Mouse (Mus musculus) cerebellum, postnatal 25 days (tissue): ENCODE data around the gene Ackr4.

Experiments used
- DNase-seq, 2 experiments: peaks; one replicate each; pipeline ENCODE4 v3.0.0; 2021; ENCODE audit warnings: mixed read lengths in 2 of 2

Gene Ackr4

DNA sequence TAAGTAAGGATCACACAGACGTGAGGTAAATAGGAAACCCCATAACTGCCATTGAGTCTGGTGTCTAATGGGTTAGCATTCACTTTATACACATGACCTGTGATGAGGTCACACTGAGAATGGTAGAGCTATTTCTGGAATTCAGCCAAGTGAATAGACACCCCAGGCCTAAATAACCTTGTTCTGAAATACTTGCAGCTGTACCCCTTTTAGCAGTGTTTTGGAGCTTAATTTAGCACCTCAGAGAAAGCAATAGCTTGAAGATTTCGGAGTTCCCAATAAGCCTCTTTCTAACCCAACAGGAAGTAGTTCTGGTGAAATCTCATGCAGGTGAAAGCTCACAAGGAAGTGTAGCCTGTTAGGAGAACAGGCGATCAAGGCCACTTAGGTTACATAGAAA, at the start of gene Ackr4:
Gene Ackr4 (minus strand): TSS at position 101 of the 400 bp plus-strand sequence.
- no peak for DNase-seq

DNA sequence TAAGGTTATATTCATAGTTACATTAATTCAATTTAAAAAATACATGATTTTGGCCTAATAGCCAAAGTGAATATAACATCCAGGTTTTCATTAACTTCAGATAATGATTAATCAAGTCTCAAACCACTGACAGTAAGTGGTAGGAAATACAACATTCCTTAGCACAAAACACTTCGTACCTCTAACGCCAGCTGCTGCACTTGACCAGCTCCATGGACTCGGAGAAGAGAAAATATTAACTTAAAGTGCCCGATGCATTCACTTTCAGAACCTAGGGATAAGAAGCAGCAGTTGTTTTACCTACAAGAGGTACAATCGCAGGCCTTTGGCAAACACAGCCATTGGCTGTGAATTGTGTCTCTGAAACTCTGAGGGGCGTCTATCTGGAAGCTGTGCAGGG, 45.6 kb upstream of the Ackr4 start:
- DNase-seq = no peak

DNA sequence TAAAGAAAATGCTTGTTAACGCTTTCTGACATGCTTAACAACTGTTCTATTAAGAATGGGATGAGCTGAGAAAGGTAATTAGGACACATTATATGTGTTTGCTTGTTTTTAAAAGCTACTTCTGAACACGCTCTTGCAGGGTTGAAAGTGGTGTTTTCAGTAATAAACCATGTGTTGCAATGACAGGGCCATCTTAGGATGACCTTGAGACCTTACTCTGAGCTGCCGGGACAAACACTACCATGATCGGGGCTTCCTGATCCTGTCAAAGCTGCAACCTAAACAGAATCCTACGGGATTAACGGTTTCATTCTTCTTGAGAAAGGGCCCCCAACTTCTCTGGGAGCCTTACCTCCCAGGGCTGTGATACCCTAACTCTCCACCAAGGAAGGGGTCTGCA, 44.9 kb upstream of the Ackr4 start:
- DNase-seq = no peak

DNA sequence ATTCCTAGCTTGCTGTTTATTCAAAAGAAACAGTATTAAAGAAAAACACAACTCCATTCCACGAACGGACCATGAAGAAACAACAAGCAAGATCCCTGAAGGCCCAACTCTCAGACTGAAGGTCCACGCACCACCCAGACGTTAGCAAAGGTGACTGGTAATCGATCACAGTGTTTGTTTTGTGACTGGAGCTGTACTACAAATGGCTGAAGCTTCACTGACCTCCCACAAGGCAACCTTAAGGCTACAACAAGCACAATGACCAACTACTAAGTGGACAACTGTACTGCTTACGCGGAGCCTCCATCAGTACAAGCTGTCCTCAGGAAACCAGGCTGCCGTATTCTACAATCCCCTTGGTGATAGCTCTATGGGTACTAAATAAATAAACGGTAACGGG, 43.3 kb upstream of the Ackr4 start:
- no peak for DNase-seq

DNA sequence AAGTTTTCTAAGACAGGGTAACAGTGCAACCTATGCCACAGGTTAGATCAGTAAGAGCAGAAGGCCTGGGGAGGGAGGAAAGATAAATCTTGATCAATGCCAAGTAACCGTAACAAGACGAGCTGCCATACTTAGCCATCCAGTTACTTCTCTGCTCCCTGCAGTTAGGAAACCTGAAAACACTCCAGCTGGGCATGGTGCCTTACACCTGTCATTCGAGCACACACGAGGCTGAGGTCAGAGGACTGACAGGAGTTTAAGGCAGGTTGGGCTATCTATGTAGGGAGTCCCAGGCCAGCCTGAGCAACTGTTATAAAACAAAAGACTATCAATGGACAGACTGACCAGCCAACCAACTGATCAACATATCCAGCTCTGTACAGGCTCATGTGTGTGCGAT, 39.2 kb upstream of the Ackr4 start:
- DNase-seq = no peak

DNA sequence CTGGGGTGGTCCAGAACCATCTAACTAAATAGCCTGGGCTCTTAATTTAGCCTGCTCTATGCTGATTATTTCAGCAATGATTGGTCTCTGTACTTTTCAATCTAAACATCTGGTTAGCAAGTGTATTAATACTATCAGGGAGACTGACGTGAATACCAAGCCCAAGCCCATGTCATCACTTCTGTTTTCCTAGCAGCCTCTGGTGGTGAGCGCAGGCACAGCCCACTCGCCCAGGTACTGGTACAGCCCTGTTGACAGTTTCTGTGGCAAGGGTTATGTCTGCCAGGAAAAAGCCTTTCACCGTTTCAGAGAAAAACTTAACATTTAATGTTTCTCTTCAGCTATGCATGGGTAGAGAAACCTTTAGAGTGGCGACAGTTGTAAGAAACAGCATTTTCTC, 37.5 kb upstream of the Ackr4 start:
- no peak for DNase-seq

DNA sequence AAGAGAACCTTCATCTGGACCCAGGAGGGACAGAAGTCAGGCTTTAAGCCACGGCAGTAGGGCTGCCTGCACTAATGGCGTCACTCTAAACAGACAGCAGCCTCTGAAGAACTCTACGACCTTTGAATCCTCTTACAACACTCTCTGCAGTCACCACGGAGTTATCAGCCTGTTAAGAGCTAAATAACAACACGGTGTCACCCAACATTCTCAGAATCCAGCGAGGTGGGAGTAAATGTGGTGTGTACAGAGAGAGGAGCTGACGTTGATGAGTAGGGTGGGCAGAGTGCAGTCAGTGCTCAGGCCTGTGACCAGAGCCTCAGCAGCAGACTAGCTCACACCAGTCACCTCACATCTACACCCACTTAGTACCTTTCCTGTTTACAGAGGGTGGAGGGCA, 34.4 kb upstream of the Ackr4 start:
- DNase-seq = no peak

DNA sequence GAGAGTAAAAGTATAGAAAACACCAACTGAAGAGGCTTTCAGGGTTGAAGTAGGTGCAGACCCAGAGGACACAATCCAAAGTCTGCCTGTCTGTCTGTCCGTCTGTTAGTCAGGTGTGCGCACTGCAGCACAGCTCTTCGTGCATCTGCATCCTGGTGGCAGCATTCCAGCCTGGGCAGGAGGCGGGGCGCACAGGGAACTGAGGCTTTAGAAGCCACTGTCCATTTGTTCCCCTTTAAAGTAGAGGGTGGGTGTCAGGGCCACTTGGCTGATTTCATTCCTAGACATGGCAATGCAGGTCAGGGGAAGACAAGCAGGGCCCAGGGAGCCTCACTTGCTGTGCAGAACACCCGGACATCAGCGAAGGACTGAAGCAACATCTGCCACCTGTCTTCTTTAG, 30.6 kb upstream of the Ackr4 start:
- no peak for DNase-seq

DNA sequence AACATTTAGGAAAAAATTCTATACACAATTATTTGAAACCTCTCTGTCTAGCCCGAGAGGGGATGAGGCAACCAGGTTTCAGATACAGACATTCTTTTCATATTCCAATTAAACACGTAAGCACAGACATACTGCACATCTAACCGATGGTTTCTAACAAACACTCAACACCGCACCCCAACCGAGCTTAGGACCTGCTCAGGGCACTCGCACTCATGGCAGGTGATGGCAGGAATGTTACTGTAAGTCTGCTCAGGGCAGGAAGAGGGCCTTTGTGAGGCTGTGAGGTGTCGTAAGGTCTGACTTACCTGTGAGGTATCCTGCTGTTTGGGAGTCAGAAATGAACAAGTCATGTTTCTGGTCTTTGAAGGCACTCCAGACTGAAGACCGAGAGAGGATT, 29.8 kb upstream of the Ackr4 start:
- no peak for DNase-seq

DNA sequence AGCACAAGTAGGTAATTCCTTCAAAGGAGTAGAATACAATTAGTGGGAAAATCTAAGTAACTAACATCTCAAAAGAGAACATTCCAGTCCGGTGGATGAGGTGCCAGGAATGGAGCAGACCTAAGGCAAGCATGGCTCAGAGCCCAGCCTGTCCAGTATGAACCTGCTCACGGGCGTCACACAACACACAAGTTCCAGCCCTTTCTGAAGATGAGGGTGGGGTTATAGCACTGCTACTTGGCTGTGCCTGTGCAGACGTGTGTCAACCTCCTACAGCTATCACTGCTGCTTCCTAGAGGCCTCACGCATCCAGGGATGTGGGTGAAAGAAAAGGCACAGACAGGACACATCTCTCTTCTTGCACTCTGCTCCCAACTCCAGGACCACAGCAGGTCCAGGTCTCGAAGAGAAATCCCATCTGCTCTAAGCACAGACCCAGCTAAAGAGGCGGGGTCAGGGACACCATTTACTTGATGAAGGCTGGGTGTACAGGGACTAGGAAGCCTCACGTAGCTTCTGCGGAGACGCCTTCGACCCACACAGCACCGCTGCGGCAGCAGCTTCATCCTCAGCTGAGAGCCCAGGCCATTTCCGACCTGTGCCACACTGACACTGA, 28.5 kb upstream of the Ackr4 start:
- no peak for DNase-seq

DNA sequence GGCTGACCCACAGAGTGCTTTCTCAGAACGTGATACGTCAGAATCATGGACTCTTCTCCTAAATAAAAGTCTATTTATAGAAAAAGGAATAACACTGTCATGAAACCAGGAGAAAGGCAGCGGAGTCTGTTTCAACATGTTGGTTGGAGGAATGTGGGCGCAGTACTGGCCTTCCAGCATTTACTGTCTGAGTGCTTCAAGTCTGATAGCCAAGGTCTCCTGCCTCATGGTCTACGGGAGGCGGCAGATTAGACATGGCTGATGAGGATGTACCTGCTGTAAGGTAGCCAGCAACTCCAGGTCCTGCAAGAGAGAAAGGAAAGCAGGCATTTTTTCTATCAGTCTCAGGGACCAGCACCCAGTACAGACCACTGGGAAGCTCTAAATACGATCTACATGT, 25.4 kb upstream of the Ackr4 start:
- DNase-seq = no peak

DNA sequence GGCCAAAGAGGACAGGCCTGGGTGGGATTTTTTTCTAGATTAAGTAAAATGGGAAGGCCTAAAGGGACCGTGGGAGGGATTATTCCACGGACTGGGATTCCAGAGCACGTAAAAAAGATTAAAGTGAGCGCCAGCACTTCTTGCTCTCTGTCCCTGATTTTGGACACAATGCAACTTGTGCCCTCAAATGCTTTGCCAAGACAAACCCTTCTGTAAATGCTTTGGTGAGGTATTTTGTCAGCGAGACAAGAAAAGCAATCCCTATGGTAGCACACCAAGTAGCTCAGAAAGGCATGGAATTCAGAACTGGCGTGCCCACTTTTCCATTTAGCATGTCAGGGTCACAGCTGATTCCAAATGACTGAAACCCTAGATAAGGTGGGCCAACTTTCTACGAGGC, 22.2 kb upstream of the Ackr4 start:
- no peak for DNase-seq

DNA sequence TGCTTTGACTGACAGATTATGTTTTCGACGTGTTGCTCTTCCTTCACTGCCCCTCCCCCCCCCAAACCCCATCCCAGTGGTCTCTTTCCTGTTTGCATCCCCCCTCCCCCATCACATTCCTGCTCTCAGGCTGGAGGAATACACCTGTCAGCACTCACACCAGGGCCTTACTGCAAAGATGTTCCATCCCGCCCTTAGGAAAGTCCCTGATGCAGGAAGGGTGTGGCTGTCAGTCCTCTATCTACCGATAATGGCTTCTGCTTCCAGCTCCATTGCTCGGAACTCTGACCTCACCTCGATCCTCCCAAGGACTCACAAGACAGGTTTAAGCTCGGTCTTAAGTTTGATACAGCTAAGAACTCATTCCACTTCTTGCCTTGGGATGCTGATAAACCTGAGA, 19.9 kb upstream of the Ackr4 start:
- DNase-seq = no peak

DNA sequence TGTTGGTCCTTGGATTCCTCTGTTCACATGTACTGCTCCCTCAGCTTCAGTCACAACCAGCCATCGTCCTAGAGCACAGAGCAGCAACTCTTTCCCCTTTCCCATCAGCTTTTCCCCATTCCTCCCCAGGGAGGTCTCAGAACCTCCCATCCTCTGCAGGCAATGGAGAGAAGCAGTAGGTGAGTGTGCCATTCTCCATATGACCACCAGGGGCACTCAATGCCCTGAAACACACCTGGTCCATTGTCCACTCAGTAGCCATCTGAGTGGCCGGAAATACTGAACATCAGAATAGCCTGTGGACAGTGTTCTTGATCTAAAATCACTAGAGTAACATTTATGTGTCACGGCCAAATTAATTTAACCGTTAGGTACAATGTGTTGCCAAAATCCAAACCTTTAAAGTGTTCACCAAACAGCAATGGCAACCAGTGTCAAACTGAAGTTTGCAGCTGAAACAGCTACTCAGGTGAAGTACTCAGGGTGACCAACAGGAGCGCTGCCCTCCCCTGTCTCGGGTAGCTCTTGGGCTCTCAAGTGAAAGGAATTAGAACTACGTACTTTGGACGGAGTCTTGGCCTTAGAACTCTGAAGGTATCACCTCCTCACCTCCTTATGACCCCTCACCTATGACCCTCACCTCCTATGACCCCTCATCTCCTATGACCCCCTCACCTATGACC, 17.7 kb upstream of the Ackr4 start:
- DNase-seq = peak in 1 of 2 experiments; percentile 21

DNA sequence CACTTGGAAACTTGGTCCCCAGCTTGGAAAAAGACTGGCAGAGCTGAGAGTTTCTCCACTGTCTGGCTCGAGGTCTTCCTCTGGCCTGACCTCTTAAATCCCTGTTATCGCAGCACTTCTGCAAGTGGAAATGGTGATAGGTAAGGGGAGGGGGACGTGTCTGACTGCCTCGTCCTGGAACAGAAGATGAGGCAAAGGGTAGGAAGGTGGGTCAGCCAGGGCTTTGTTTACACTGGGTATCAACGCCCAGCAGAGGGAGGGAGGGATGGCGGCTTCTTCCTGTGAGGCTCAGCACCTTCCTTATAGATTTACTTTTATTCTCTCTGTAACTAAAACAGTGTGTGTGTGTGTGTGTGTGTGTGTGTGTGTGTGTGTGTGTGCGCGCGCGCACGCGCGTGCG, 16.1 kb upstream of the Ackr4 start:
- DNase-seq = no peak

DNA sequence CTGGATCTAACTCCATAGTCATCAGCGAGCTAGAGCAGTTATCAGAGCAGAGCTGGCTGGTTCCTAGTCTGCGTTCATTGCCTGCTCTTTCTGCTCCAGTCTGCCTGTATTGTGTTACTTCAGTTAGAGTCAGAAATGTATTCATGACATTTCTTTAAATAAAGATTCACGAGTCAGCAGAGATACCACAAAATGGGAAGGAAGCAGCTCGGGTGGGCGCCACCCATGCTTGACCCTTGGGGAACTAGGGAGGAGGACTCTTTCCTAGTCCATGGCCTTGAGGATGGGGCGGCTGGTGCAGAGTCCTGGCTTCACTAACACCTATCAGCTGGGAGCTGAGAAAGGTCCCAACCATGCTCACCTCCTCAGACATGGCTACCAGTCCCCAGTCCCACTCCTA, 13.6 kb upstream of the Ackr4 start:
- no peak for DNase-seq

DNA sequence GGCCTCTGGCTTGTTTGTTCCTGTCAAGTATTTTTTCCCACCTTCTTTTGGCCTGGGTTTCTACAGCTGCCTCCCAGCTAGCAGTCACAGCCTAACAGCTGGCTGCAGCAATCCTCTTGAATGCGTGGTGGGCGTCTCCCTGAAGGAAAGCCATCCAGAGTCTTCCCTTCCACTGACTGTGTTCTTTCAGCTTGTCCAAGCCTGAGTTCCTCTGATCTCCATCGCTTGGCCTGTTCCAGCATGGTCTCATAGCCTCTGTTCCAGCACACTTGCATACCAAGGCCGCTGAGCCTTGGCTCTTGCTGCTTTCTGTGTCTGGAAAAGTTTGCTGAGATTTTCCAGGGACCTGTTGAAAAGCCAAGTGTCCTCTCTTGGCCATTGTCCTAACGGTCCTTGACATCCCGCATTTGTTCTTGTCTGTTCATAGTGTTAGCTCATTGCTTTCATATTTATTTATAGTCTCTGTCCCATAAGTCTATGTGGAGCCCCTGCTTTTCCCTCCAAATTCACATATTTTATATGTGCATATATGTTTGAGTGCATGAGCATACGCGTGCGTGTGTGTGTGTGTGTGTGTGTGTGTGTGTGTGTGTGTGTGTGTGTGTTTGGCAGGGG, 3.5 kb upstream of the Ackr4 start:
- no peak for DNase-seq

DNA sequence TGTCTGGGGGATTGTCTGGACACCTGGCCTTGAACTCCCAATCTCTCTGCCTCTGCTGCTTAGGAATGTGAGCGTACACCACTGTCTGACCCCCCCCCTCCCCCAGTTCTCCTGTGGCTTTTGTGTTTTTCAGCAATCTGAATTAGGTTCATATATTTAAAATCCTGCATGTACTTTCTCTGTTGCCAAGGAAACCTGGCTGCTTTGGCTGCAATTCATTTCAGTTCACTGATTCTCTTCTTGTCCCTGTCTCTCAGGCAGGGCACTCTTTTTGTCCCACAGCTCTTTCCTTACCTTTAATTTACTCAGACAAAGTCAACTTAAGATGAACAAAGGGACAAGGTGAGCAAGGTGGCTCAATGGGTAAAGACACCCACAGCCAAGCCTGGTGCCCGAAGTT, 1.4 kb upstream of the Ackr4 start:
- DNase-seq = no peak

DNA sequence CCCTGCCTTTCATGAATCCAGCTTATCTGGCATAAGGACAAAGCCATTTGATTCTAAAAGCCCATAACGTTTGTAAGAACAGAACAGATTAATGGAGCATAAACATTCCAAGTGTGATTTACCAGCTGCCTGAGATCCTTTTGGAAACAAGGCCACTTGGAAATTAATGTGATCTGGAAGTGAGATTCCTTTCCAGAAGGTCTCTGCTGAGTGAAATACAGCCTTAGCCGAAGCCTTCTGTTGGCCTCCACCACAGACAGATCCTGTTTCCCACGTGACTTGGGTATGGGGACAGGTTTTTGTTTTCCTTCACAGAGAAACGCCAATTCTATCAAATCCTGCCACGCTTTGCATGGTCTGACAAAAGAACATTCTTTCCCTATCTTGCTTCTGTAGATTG, 3.1 kb downstream of the Ackr4 start:
- DNase-seq = no peak

DNA sequence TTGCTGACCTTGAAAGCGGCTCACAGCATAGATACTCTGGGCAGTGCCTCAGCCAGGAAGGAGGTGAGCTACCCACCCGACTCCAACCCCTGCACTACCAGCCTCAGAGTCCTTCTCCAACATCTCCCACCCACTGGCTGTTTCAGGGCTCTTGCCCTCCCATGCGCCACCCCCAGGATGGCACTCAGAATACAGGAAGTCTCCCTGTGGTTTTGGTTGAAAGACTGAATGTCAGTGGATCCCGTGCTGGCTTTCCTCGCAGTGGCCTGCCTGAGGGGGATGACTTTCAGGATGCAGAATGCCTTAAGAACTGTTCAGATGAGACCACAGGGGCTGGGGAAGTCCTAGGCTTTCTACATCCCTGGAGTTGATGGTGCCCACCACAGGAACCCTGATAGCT, 3.6 kb downstream of the Ackr4 start:
- no peak for DNase-seq

DNA sequence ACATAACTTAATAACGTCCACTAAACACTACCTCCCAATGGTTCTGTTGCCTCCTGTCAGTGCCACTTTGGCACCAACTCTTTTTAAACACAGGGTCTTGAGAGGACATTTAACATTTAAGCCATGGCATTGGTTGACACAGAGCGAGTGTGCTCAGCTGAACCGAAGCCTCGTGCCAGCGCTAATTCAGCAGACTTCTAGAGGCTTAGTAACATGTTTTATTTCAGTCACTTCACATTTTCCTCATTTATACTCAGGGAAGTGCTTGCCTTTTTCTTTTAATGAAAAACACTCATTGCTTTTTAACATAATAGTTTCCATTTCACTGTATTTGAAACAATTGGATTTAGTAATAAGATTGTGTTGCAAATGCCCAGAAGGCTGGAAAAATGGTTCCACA, 17.6 kb downstream of the Ackr4 start:
- DNase-seq = no peak

DNA sequence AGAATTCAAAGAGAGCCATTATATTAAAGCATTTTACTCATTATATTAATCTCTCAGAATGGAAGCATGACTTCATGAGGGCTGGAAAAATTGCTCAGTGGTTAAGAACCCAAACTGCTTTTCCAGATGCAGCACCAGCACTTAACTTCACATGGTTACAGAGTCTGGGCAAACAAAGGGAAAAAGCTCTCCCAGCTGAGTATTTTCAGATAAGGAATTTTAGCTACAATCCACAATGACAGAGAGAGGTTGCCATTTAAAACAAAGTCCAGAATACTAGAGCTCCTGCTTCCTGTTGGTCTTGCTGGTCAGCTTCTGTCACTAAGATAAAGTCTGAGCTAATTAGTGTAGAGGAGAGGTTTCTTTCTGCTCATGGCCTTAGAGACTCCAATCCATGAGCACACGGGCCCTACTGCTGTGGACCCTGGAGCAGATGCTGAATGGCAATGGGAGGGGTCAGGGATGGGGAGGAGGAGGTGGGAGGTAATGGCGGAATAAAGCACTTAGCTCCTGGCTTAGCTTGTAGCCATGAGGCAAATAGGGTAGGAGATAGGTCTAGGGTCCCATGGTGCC, 18.1 kb downstream of the Ackr4 start:
- no peak for DNase-seq

DNA sequence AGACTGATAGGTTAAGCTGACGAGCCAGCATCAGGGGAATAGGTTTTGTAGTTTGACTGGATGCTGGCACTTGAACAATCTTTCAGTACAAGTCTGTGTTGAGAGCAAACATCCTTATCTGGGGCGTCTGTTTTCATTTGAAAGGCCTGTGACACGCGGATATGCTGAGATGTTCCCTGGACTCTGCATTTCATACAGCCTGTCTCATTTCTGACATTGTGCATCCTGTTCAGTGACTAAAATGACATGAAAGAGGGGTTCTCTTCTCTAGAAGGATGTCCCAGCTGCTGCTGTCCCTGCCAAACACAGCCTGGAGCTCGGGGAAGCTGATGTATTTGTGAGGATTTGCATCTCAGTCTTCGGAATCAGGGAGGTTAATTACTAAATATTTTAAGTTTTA, 19.3 kb downstream of the Ackr4 start:
- no peak for DNase-seq

DNA sequence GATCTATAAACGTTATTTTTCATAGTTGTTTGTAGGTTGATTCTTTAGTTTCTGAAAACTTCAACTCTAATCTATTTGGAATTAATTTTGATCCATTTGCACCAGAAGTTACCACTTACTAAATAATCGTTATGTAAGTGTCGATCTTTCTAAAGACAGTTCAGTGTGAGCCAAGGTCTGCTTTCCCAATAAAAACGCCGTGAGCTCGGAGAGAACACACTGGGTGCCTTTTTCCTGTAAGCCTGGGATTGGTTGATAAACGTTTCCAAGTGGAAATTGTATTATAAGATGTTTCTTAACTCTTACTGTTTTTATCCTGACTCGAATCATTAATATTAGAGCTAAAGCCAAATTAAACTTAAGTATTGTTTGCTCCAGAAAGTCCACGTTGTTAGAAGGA, 19.8 kb downstream of the Ackr4 start:
- no peak for DNase-seq
